11 mouse cellular contexts compared by ENCODE assay signal in the genomic region with DNA sequence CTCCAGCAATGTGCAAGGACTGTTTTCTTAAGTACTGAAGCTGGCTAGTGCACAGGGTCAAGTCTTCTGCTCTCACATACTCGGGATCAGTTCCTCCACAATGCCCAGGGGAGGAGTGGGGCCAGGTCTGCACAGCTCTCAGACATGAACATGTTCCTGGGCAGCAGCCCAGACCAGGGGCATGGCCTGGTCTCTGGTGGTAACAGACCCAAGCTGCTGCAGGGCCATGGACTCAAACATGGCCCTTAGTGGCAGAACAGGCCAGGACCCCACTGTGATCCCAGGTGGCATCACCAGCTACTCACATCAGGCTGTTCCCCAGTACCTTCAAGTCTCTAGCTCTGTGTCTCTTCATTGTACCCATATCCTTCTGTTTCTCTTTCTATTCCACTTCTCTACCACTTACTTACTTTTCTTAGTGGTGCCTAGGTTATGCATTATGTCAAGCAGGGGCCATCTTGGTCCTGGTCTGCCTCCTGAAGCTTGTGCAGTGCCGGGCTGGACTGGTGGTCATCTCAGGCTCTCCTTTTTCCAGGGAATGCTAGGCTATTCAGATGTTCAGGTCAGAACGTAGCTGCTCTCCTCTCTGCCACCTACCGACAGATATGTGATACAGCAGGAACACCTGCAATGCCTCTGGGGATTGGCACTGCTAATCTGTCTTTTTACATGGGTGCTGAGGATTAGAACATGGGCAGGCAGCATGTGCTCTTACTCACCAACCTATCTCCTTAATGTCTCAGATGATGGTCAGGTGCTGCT. TPM values are rescaled to one million over a fixed set of nuclear protein-coding genes. Genes with fewer than 3 reads are reported as not detected.
DNase-seq lines count a peak whose midpoint lies in the region; ATAC-seq and TF ChIP-seq lines count a peak whose summit lies in the region.
"Had no signal": no experiment of that assay in that cellular context is flagged by ENCODE, and none has a peak within 500 bp of the region (broad histone marks: within the 10 kb centered on the region; RNA-seq: fewer than 3 reads in every experiment).

No protein-coding gene starts in this region.

- no peak for TF ChIP-seq EP300 in stomach, postnatal 0 days (optimal IDR thresholded peaks at IDR 0.05)

- no peaks in the 10 kb centered on the region for H3K4me1 ChIP-seq in kidney, adult 2 months (ENCODE audit: control insufficient read depth, insufficient read depth, low read length)
- no peaks in the 10 kb centered on the region for H3K4me1 ChIP-seq in neural tube, embryonic 12.5 days
- no peaks in the 10 kb centered on the region for H3K4me1 ChIP-seq in neural tube, embryonic 15.5 days
- no peaks in the 10 kb centered on the region for H3K4me1 ChIP-seq in cortical plate, adult 2 months (ENCODE audit: control insufficient read depth, insufficient read depth, low read length)
- H3K4me1 ChIP-seq in stomach, postnatal 0 days (replicated peaks; ENCODE audit: control insufficient read depth, insufficient read depth), result no peaks in the 10 kb centered on the region
- H3K4me1 ChIP-seq: embryonic facial prominence, embryonic 12.5 days; neural tube, embryonic 13.5 days had no signal

- no peak overlapping the region for H3K4me2 ChIP-seq in neural tube, embryonic 12.5 days (replicated peaks)
- H3K4me2 ChIP-seq in neural tube, embryonic 15.5 days, result no peak overlapping the region
- no peak overlapping the region for H3K4me2 ChIP-seq in stomach, postnatal 0 days (replicated peaks; ENCODE audit: low read depth)
- H3K4me2 ChIP-seq: embryonic facial prominence, embryonic 12.5 days; neural tube, embryonic 13.5 days had no signal

- no peaks in the 10 kb centered on the region for H3K36me3 ChIP-seq in kidney, adult 2 months (ENCODE audit: control insufficient read depth, insufficient read depth, low read length)
- no peaks in the 10 kb centered on the region for H3K36me3 ChIP-seq in neural tube, embryonic 12.5 days
- no peaks in the 10 kb centered on the region for H3K36me3 ChIP-seq in neural tube, embryonic 15.5 days
- H3K36me3 ChIP-seq in stomach, postnatal 0 days (ENCODE audit: control insufficient read depth, insufficient read depth, low read length), result no peaks in the 10 kb centered on the region
- H3K36me3 ChIP-seq: embryonic facial prominence, embryonic 12.5 days; neural tube, embryonic 13.5 days had no signal

- H3K27me3 ChIP-seq in kidney, adult 2 months (replicated peaks; ENCODE audit: control insufficient read depth, insufficient read depth, low read length), result no peaks in the 10 kb centered on the region
- H3K27me3 ChIP-seq in neural tube, embryonic 12.5 days (replicated peaks), result no peaks in the 10 kb centered on the region
- H3K27me3 ChIP-seq in neural tube, embryonic 15.5 days (replicated peaks), result no peaks in the 10 kb centered on the region
- no peaks in the 10 kb centered on the region for H3K27me3 ChIP-seq in stomach, postnatal 0 days (ENCODE audit: control insufficient read depth, insufficient read depth, low read length)
- H3K27me3 ChIP-seq: embryonic facial prominence, embryonic 12.5 days; neural tube, embryonic 13.5 days had no signal

- DNase-seq in kidney, adult 2 months, result peak; percentile 5
- DNase-seq in kidney, adult 8-10 months, result no peak
- DNase-seq in stomach, postnatal 0 days (ENCODE audit: low spot score), result no peak
- no peak for DNase-seq in gastrocnemius, adult 8-10 months (ENCODE audit: low spot score in 2 of 2)
- DNase-seq in urinary bladder, adult 18-20 months (ENCODE audit: low spot score in 2 of 2), result no peak
- DNase-seq: heart, postnatal 14 days had no signal

- H3K9me3 ChIP-seq in neural tube, embryonic 12.5 days, result no peaks in the 10 kb centered on the region
- H3K9me3 ChIP-seq in neural tube, embryonic 15.5 days (replicated peaks), result no peaks in the 10 kb centered on the region
- H3K9me3 ChIP-seq in stomach, postnatal 0 days (ENCODE audit: control insufficient read depth, low read length), result no peaks in the 10 kb centered on the region
- H3K9me3 ChIP-seq: embryonic facial prominence, embryonic 12.5 days; neural tube, embryonic 13.5 days had no signal

- WGBS in kidney, adult 2 months, result 49% methylated on average over 4 of the region's 4 CpGs
- 53% methylated on average over 4 of the region's 4 CpGs for WGBS in neural tube, embryonic 12.5 days
- 39% methylated on average over 4 of the region's 4 CpGs for WGBS in neural tube, embryonic 15.5 days
- WGBS in stomach, postnatal 0 days, result 53% methylated on average over 4 of the region's 4 CpGs

- peak; percentile 69 for TF ChIP-seq CTCF in kidney, adult 2 months (conservative IDR thresholded peaks at IDR 0.05; ENCODE audit: insufficient read depth, insufficient read length, low read depth, low read length)
- peak; percentile 29; the same call in 1 of the 2 replicates for TF ChIP-seq CTCF in cortical plate, adult 2 months (IDR thresholded peaks at IDR 0.05; ENCODE audit: extremely low read depth, insufficient read depth, low read length)
- peak; percentile 69 for TF ChIP-seq CTCF in stomach, postnatal 0 days (IDR thresholded peaks at IDR 0.05; ENCODE audit: low read depth)

- H3K27ac ChIP-seq in kidney, adult 2 months (ENCODE audit: insufficient read depth, low read depth, low read length), result no peak overlapping the region
- H3K27ac ChIP-seq in neural tube, embryonic 12.5 days, result no peak overlapping the region
- no peak overlapping the region for H3K27ac ChIP-seq in neural tube, embryonic 15.5 days (replicated peaks)
- H3K27ac ChIP-seq in cortical plate, adult 2 months (ENCODE audit: insufficient read depth, low read length), result no peak overlapping the region
- no peak overlapping the region for H3K27ac ChIP-seq in stomach, postnatal 0 days (replicated peaks)
- H3K27ac ChIP-seq: embryonic facial prominence, embryonic 12.5 days; neural tube, embryonic 13.5 days had no signal

- no peak overlapping the region for H3K4me3 ChIP-seq in kidney, adult 2 months (ENCODE audit: insufficient read depth, low read depth, low read length)
- no peak overlapping the region for H3K4me3 ChIP-seq in neural tube, embryonic 12.5 days
- H3K4me3 ChIP-seq in neural tube, embryonic 15.5 days (replicated peaks), result no peak overlapping the region
- no peak overlapping the region for H3K4me3 ChIP-seq in cortical plate, adult 2 months (ENCODE audit: insufficient read depth, low read length)
- no peak overlapping the region for H3K4me3 ChIP-seq in stomach, postnatal 0 days (ENCODE audit: low read depth, low read length)
- H3K4me3 ChIP-seq: embryonic facial prominence, embryonic 12.5 days; neural tube, embryonic 13.5 days had no signal

- no peak for TF ChIP-seq POLR2A in kidney, adult 2 months (IDR thresholded peaks at IDR 0.05; ENCODE audit: low read depth, low read length)
- TF ChIP-seq POLR2A in cortical plate, adult 2 months (IDR thresholded peaks at IDR 0.05; ENCODE audit: extremely low read depth, insufficient read depth, low read length), result no peak

- 0 out of 2 replicates have a peak, but pooled peaks have one; percentile 7 for ATAC-seq in neural tube, embryonic 12.5 days (ENCODE audit: low FRiP score, low read depth)
- ATAC-seq in neural tube, embryonic 15.5 days (ENCODE audit: low FRiP score), result no peak
- 0 out of 2 replicates have a peak, but pooled peaks have one; percentile 8 for ATAC-seq in stomach, postnatal 0 days (ENCODE audit: low FRiP score, low TSS enrichment)

- H3K9ac ChIP-seq in neural tube, embryonic 12.5 days, result no peak overlapping the region
- H3K9ac ChIP-seq in neural tube, embryonic 15.5 days (replicated peaks), result no peak overlapping the region
- H3K9ac ChIP-seq in stomach, postnatal 0 days (ENCODE audit: low read length), result no peak overlapping the region
- H3K9ac ChIP-seq: embryonic facial prominence, embryonic 12.5 days; neural tube, embryonic 13.5 days had no signal

RNA-seq across cellular contexts. Expression of gene Ispd, which starts 7.8 kb away (rescaled TPM):
- polyA plus RNA-seq in kidney, adult 2 months (2012; rRNA removed), result 1.9 and 2.5 TPM in 2 replicates
- 13.1 and 14.2 TPM in 2 replicates for polyA plus RNA-seq in neural tube, embryonic 12.5 days (2016; fragmentation: Nextera tagmentation; extraction: Ambion mirVana)
- polyA plus RNA-seq in neural tube, embryonic 15.5 days (2015; fragmentation: Nextera tagmentation; extraction: Ambion mirVana), result 15.3 and 15.7 TPM in 2 replicates
- 4.8 and 5.2 TPM in 2 replicates for polyA plus RNA-seq in cortical plate, adult 2 months (2012; rRNA removed)
- polyA plus RNA-seq in stomach, postnatal 0 days (2015; fragmentation: Nextera tagmentation; extraction: Ambion mirVana), result 4.1 and 4.8 TPM in 2 replicates
- 1 to 10 TPM; 2.7 to 3.5 (median 3.3) TPM for total RNA-seq in gastrocnemius, adult 8-10 months (2022)

RNA-seq across cellular contexts. Expression of gene D630036H23Rik, which starts 8.6 kb away (rescaled TPM):
- 3.3 and 3.8 TPM in 2 replicates for polyA plus RNA-seq in kidney, adult 2 months (2012; rRNA removed)
- 1.3 and 1.4 TPM in 2 replicates for polyA plus RNA-seq in neural tube, embryonic 12.5 days (2016; fragmentation: Nextera tagmentation; extraction: Ambion mirVana)
- 1.8 and 3.1 TPM in 2 replicates for polyA plus RNA-seq in neural tube, embryonic 15.5 days (2015; fragmentation: Nextera tagmentation; extraction: Ambion mirVana)
- 1.0 and 1.1 TPM in 2 replicates for polyA plus RNA-seq in cortical plate, adult 2 months (2012; rRNA removed)
- polyA plus RNA-seq in stomach, postnatal 0 days (2015; fragmentation: Nextera tagmentation; extraction: Ambion mirVana), result 3.1 and 3.7 TPM in 2 replicates
- under 1 TPM; 0.34 to 0.54 (median 0.52) TPM for total RNA-seq in gastrocnemius, adult 8-10 months (2022)

RNA-seq across cellular contexts. Expression of gene Sostdc1, which starts 59.5 kb away (rescaled TPM):
- 63.5 and 64.7 TPM in 2 replicates for polyA plus RNA-seq in kidney, adult 2 months (2012; rRNA removed)
- 3.2 and 4.3 TPM in 2 replicates for polyA plus RNA-seq in neural tube, embryonic 12.5 days (2016; fragmentation: Nextera tagmentation; extraction: Ambion mirVana)
- 14.0 and 15.2 TPM in 2 replicates for polyA plus RNA-seq in neural tube, embryonic 15.5 days (2015; fragmentation: Nextera tagmentation; extraction: Ambion mirVana)
- 0.63 and 0.83 TPM in 2 replicates for polyA plus RNA-seq in cortical plate, adult 2 months (2012; rRNA removed)
- 3.2 and 4.5 TPM in 2 replicates for polyA plus RNA-seq in stomach, postnatal 0 days (2015; fragmentation: Nextera tagmentation; extraction: Ambion mirVana)
- under 1 TPM in 3 of 4 experiments, not detected in 1; 0.16 to 0.22 (median 0.21) TPM for total RNA-seq in gastrocnemius, adult 8-10 months (2022)
